Mouse (Mus musculus) MEL (cell line): Measurements from ENCODE around the gene Fndc8. TPM values are rescaled to one million over a fixed set of nuclear protein-coding genes. Genes with fewer than 3 reads are reported as not detected.
"Not testable (repeated sequence)": the region's sequence is repeated elsewhere in the genome, so short reads cannot be mapped to it uniquely, and the experiment has no call there.

Experiments used
- DNase-seq: peaks from one replicate; pipeline ENCODE4 v3.0.0; 2011; ENCODE audit warnings: low read depth, low spot score
- H3K27ac ChIP-seq: 2 replicates; pipeline ENCODE4 v1.5.1; 2012; ENCODE audit warnings: low read depth, mild to moderate bottlenecking, control low read depth, low read length, moderate library complexity; ENCODE audit not compliant: control insufficient read depth
- H3K27me3 ChIP-seq, 2 experiments: fragments of 150-350 bp in 1 of 2; sonication (generic) in 1 of 2; 2 replicates each; pipeline ENCODE4 v1.6.1; 2012; ENCODE audit warnings: low read length in 2 of 2, mild to moderate bottlenecking in 2 of 2, improper control_type of control experiment in 1 of 2, moderate library complexity in 1 of 2; ENCODE audit not compliant: insufficient read depth in 2 of 2, control insufficient read depth in 1 of 2
- H3K36me3 ChIP-seq, 2 experiments: 2 replicates each; pipeline ENCODE4 v1.6.1; 2012 to 2014; ENCODE audit warnings: low read length in 2 of 2, improper control_type of control experiment in 1 of 2, inconsistent platforms in 1 of 2, mild to moderate bottlenecking in 1 of 2; ENCODE audit not compliant: insufficient read depth in 2 of 2, control insufficient read depth in 1 of 2
- H3K4me1 ChIP-seq, 2 experiments: fragments of 150-350 bp in 1 of 2; sonication (generic) in 1 of 2; 2 replicates each; pipeline ENCODE4 v1.6.1; 2012; ENCODE audit warnings: low read length in 2 of 2, improper control_type of control experiment in 1 of 2, mild to moderate bottlenecking in 1 of 2; ENCODE audit not compliant: insufficient read depth in 2 of 2, control insufficient read depth in 1 of 2
- H3K4me3 ChIP-seq, 2 experiments: fragments of 150-350 bp in 1 of 2; sonication (generic) in 1 of 2; 2 replicates each; pipeline ENCODE4 v1.5.1; 2012; ENCODE audit warnings: low read depth in 2 of 2, low read length in 2 of 2, mild to moderate bottlenecking in 2 of 2, moderate library complexity in 2 of 2, control low read depth in 1 of 2, improper control_type of control experiment in 1 of 2; ENCODE audit not compliant: control insufficient read depth in 1 of 2, insufficient read depth in 1 of 2
- H3K79me2 ChIP-seq: 2 replicates; pipeline ENCODE4 v1.6.1; 2012; ENCODE audit warnings: mild to moderate bottlenecking, low read length, moderate library complexity; ENCODE audit not compliant: control insufficient read depth, poor library complexity, insufficient read depth
- H3K9ac ChIP-seq: 2 replicates; pipeline ENCODE4 v1.6.1; 2012; ENCODE audit warnings: low read depth, mild to moderate bottlenecking, control low read depth, low read length, moderate library complexity; ENCODE audit not compliant: control insufficient read depth, poor library complexity, severe bottlenecking
- H3K9me3 ChIP-seq: fragments of 150-350 bp; sonication (generic); replicated peaks from 2 replicates; pipeline ENCODE4 v1.6.1; 2012; ENCODE audit warnings: mild to moderate bottlenecking, low read length, improper control_type of control experiment, moderate library complexity; ENCODE audit not compliant: insufficient read depth
- BHLHE40 ChIP-seq: IDR thresholded peaks from 2 replicates; pipeline ENCODE4 v1.6.1; 2012; ENCODE audit warnings: low read depth, mild to moderate bottlenecking, inconsistent platforms, low read length, improper control_type of control experiment, borderline replicate concordance
- CHD2 ChIP-seq: IDR thresholded peaks from 2 replicates; pipeline ENCODE4 v1.6.1; 2011; ENCODE audit warnings: low read length, improper control_type of control experiment
- ELF1 ChIP-seq: IDR thresholded peaks from 2 replicates; pipeline ENCODE4 v1.6.1; 2014; ENCODE audit warnings: low read depth, mild to moderate bottlenecking, inconsistent platforms, low read length, improper control_type of control experiment, moderate library complexity
- EP300 ChIP-seq, 2 experiments: IDR thresholded peaks; 2 replicates each; pipeline ENCODE4 v1.6.1; 2011; ENCODE audit warnings: improper control_type of control experiment in 2 of 2, low read length in 2 of 2, low read depth in 1 of 2, mild to moderate bottlenecking in 1 of 2
- ETS1 ChIP-seq: IDR thresholded peaks from 2 replicates; pipeline ENCODE4 v1.6.1; 2012; ENCODE audit warnings: low read depth, mild to moderate bottlenecking, inconsistent platforms, low read length, improper control_type of control experiment, moderate library complexity
- GABPA ChIP-seq: IDR thresholded peaks from 2 replicates; pipeline ENCODE4 v1.6.1; 2012; ENCODE audit warnings: low read depth, mild to moderate bottlenecking, inconsistent platforms, low read length, improper control_type of control experiment, moderate library complexity
- GATA1 ChIP-seq: IDR thresholded peaks from 2 replicates; pipeline ENCODE4 v1.6.1; 2011; ENCODE audit warnings: low read depth, low read length, improper control_type of control experiment
- HCFC1 ChIP-seq: IDR thresholded peaks from 2 replicates; pipeline ENCODE4 v1.6.1; 2012; ENCODE audit warnings: low read depth, mild to moderate bottlenecking, inconsistent platforms, low read length, improper control_type of control experiment, moderate library complexity
- MAFK ChIP-seq: IDR thresholded peaks from 2 replicates; pipeline ENCODE4 v1.6.1; 2011; ENCODE audit warnings: low read depth, mild to moderate bottlenecking, low read length, improper control_type of control experiment, borderline replicate concordance
- MAX ChIP-seq: IDR thresholded peaks from 2 replicates; pipeline ENCODE4 v1.6.1; 2011; ENCODE audit warnings: low read length, improper control_type of control experiment
- MEF2A ChIP-seq: IDR thresholded peaks from 2 replicates; pipeline ENCODE4 v1.6.1; 2014; ENCODE audit warnings: low read depth, mild to moderate bottlenecking, inconsistent platforms, low read length, improper control_type of control experiment; ENCODE audit not compliant: poor library complexity, insufficient replicate concordance, severe bottlenecking; ENCODE audit errors: extremely low read depth
- MXI1 ChIP-seq: IDR thresholded peaks from 2 replicates; pipeline ENCODE4 v1.6.1; 2011; ENCODE audit warnings: mild to moderate bottlenecking, low read depth, low read length, improper control_type of control experiment
- NRF1 ChIP-seq: IDR thresholded peaks from 2 replicates; pipeline ENCODE4 v1.6.1; 2014; ENCODE audit warnings: low read depth, mild to moderate bottlenecking, inconsistent platforms, low read length, improper control_type of control experiment, moderate library complexity; ENCODE audit not compliant: poor library complexity, insufficient read depth, severe bottlenecking
- POLR2AphosphoS5 ChIP-seq: IDR thresholded peaks from 2 replicates; pipeline ENCODE4 v1.6.1; 2012; ENCODE audit warnings: low read depth, borderline replicate concordance, mild to moderate bottlenecking, inconsistent platforms, low read length, moderate library complexity, mixed read lengths
- RAD21 ChIP-seq: IDR thresholded peaks from 2 replicates; pipeline ENCODE4 v1.6.1; 2011; ENCODE audit warnings: mild to moderate bottlenecking, low read depth, low read length, improper control_type of control experiment
- SIN3A ChIP-seq: IDR thresholded peaks from 2 replicates; pipeline ENCODE4 v1.6.1; 2012; ENCODE audit warnings: low read length, improper control_type of control experiment, inconsistent platforms
- SMC3 ChIP-seq: IDR thresholded peaks from 2 replicates; pipeline ENCODE4 v1.6.1; 2011; ENCODE audit warnings: low read depth, low read length, improper control_type of control experiment
- TAL1 ChIP-seq: IDR thresholded peaks from 2 replicates; pipeline ENCODE4 v1.6.1; 2012; ENCODE audit warnings: mild to moderate bottlenecking, inconsistent platforms, low read length, moderate library complexity, mixed read lengths
- UBTF ChIP-seq: IDR thresholded peaks from 2 replicates; pipeline ENCODE4 v1.6.1; 2012; ENCODE audit warnings: low read depth, mild to moderate bottlenecking, inconsistent platforms, low read length, improper control_type of control experiment, moderate library complexity, borderline replicate concordance; ENCODE audit not compliant: insufficient read depth
- USF1 ChIP-seq: IDR thresholded peaks from 2 replicates; pipeline ENCODE4 v1.6.1; 2014; ENCODE audit warnings: low read depth, mild to moderate bottlenecking, inconsistent platforms, low read length, improper control_type of control experiment, moderate library complexity
- USF2 ChIP-seq, 2 experiments: IDR thresholded peaks; 2 replicates each; pipeline ENCODE4 v1.6.1; 2011 to 2012; ENCODE audit warnings: improper control_type of control experiment in 2 of 2, low read length in 2 of 2, borderline replicate concordance in 1 of 2, inconsistent platforms in 1 of 2, low read depth in 1 of 2, mild to moderate bottlenecking in 1 of 2; ENCODE audit not compliant: insufficient read depth in 1 of 2
- ZC3H11A ChIP-seq: IDR thresholded peaks from 2 replicates; pipeline ENCODE4 v1.6.1; 2012; ENCODE audit warnings: low read depth, mild to moderate bottlenecking, inconsistent platforms, low read length, improper control_type of control experiment
- ZNF384 ChIP-seq: IDR thresholded peaks from 2 replicates; pipeline ENCODE4 v1.6.1; 2012; ENCODE audit warnings: low read depth, mild to moderate bottlenecking, inconsistent platforms, low read length, improper control_type of control experiment
- polyA plus RNA-seq, 2 experiments: library from polyadenylated mRNA; stranded (reverse) in 1 of 2; unstranded in 1 of 2; fragments of >175 nt in 1 of 2; fragments of >200 nt in 1 of 2; gene quantifications; 2 replicates each; pipeline versions ENCODE4 v1.2.1 to v1.2.4; 2012; ENCODE audit warnings: low replicate concordance in 2 of 2, low read depth in 1 of 2; ENCODE audit not compliant: insufficient read length in 2 of 2, insufficient read depth in 1 of 2, missing spikeins in 1 of 2
- total RNA-seq: library from RNA; depleted of rRNA; stranded (reverse); fragments of 300-350 nt; gene quantifications from 2 replicates; pipeline ENCODE4 v1.2.3, GENCODE M21; 2012

Fndc8 gene
- total and polyA plus RNA-seq, 3 experiments, result 0.15 to 0.72 TPM; not detected in 1

DNA sequence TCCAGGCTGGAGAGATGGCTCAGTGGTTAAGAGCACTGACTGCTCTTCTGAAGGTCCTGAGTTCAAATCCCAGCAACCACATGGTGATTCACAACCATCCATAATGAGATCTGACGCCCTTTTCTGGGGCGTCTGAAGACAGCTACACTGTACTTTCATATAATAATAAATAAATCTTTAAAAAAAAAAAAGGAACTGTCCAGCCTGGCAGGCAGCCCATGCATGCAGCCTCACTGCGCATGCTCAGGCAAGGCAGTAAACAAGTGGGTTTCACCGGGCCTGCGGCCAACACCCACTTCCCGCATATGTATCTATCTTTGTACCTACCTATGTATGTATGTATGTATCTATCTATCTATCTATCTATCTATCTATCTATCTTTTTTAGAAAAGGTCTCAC is 32.0 kb downstream of the Fndc8 start:
- H3K27ac ChIP-seq, H3K9me3 ChIP-seq, H3K27me3 ChIP-seq, H3K9ac ChIP-seq: not testable (repeated sequence)
- TF ChIP-seq NRF1, result peak; percentile 79
- peak; percentile 81 for TF ChIP-seq ZNF384
- peak; percentile 26; the same call in 1 of the 2 replicates for TF ChIP-seq GATA1
- TF ChIP-seq, all 39 proteins: peak for 3; not testable (repeated sequence) for 36
- H3K4me1 ChIP-seq, H3K79me2 ChIP-seq, H3K4me3 ChIP-seq, H3K36me3 ChIP-seq, DNase-seq: not testable (repeated sequence)

DNA sequence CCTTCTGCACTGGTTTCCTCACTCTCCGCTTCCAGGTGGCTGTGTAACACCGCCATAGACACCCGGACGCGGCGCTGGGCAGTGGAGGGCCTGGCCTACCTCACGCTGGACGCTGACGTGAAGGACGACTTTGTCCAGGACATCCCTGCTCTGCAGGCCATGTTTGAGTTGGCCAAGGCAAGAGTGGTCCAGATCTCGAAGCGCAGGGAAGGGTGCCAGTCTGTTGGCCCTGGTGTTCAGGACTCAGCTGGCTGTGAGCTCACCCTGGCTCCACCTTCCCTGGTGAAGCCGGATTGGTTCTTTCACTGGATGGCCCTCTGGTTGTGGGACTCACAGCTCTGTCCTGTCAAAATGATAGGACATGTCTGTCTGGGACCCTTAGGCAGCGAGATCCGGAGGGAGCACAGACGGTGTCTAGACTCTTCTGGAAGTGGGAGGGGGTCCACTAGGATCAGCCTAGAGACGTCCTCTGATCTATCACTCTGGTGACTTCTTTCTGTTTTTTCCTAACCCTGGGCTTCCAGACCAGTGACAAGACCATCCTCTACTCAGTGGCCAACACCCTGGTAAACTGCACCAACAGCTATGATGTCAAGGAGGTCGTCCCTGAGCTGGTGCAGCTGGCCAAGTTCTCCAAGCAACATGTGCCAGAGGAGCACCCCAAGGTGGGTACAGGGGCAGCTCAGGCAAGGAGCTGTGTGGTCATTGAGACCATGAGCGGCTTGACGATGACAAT is 37.1 kb downstream of the Fndc8 start:
- Histone ChIP-seq H3K9me3 (no peaks in the 10 kb centered on the region; the same call in 1 of the 2 replicates), H3K27ac (no peak overlapping the region), H3K27me3 (no peaks in the 10 kb centered on the region), H3K4me1 (no peaks in the 10 kb centered on the region), H3K36me3 (no peaks in the 10 kb centered on the region), H3K4me3 (no peak overlapping the region), H3K9ac (no peak overlapping the region), H3K79me2 (no peaks in the 10 kb centered on the region)
- TF ChIP-seq GABPA (no peak), EP300 (IDR thresholded peaks at IDR 0.05; ENCODE audit: low read depth in 1 of 2, low read length in 2 of 2) (no peak), MEF2A (no peak), HCFC1 (no peak)
- no peak for DNase-seq

DNA sequence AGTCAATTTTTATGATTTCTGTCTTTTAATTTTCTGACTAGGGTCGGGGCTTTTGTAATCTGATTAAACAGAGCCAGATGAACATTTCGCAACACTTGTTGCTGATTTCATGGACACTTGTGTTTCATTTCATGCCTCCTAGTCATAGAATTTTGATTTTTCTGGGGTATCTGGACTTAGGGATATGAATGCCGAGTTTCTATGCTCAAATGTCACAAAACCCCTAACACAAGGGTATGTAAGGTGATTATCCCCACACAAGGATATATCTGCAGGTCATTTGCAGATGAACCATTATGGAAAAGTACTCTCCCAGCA is 37.7 kb downstream of the Fndc8 start:
- no peak overlapping the region for H3K27ac ChIP-seq
- H3K9ac ChIP-seq, result no peak overlapping the region
- H3K27me3 ChIP-seq, result no peaks in the 10 kb centered on the region
- H3K4me3 ChIP-seq, result no peak overlapping the region
- no peaks in the 10 kb centered on the region; the same call in 1 of the 2 replicates for H3K9me3 ChIP-seq
- no peak for DNase-seq
- no peaks in the 10 kb centered on the region for H3K36me3 ChIP-seq
- TF ChIP-seq ZC3H11A (no peak), NRF1 (no peak), UBTF (no peak), ELF1 (no peak), GABPA (no peak), CHD2 (no peak), MXI1 (no peak), POLR2AphosphoS5 (no peak), SIN3A (no peak), EP300 (IDR thresholded peaks at IDR 0.05; ENCODE audit: low read depth in 1 of 2, low read length in 2 of 2) (no peak), USF1 (no peak), TAL1 (no peak), ETS1 (no peak), USF2 (IDR thresholded peaks at IDR 0.05; ENCODE audit: borderline replicate concordance in 1 of 2, insufficient read depth in 1 of 2, low read depth in 1 of 2, low read length in 2 of 2) (no peak), RAD21 (no peak), SMC3 (no peak), BHLHE40 (no peak), MAFK (no peak), MAX (no peak)
- H3K79me2 ChIP-seq, result no peaks in the 10 kb centered on the region
- no peaks in the 10 kb centered on the region for H3K4me1 ChIP-seq
